Mouse (Mus musculus): ENCODE measurements around the gene Kdm4d. TPM values are rescaled to one million over a fixed set of nuclear protein-coding genes. Genes with fewer than 3 reads are reported as not detected.

Gene Kdm4d
- not detected for total RNA-seq (2021)

DNA sequence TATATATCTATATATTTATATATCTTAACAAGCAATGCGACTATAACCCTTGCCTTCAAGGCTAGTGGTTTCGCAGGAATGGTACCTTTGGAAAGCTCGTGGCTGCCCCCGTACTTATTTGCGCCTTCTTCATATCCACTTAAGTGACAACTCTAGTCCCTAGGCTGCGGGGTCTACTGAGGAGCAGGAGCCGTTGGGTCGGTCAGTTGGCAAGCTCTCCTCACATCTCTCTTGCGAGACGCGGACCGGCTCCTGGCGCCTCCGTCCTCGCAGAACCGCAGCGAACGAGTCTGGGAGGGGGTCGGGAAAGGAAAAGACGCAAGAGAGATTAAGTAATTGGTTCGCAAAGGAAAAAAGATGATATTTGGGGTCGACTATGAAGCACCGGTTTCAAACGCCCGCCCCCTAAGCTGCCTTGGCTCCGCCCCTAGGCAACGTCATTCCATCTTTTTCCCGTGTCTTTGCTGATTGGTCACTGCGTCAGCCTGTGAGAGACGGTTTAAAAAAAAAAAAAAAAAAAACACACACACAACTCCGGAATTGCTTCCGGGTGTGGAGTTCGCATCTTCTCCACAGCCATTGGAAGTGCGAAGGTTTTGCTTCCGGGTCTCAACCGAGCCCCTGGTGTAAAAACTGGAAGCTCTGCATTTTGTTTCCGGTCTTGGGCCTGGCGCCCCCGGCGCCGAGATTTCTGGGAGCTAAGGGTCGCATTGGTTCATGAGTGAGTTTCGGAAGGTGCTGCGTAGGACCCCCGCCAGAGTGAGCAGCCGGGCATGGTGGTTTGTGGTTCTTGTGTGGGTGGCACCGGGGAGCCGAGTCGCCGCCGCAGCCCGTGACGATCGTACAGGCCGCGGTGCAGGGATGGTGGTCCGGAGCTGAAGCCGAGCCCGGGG lies at the start of gene Kdm4d, which contains the start of gene Cwc15:
Gene Kdm4d (minus strand): TSS at position 460 of the 893 bp plus-strand sequence.
Gene Cwc15 (plus strand): TSS at position 595 of the 893 bp plus-strand sequence.
- DNase-seq (ENCODE audit: low spot score), result peak; percentile 88
- intact Hi-C loops (cut with DNase I), result loop anchor here (5.0 to 10.0 kb wide), 3 partner anchors 118 to 775 kb away; partner anchors contain the start of genes Cep57, Endod1, Fam76b and Med17

DNA sequence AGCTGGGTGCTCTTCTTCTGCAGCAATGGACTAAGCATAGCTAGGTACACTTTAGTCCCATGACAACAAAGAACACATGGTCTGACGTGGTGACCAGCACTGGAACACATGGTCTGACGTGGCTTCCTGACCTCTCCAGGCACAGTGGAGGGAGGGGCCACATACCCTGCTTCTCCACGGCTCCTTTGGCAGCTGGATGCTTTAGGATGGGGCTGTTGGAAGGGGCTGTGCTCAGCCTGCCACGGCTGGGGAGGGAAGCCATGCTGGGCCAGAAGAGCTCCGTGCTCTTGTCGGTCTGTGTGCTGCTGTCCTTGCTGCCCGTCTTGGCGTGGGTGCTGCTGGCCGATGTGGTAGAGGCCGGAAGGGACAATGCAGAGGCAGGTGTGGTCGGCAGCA lies 48.1 kb upstream of the Kdm4d start:
- intact Hi-C loops (cut with DNase I), result no loop called here
- DNase-seq (ENCODE audit: low spot score), result no peak

DNA sequence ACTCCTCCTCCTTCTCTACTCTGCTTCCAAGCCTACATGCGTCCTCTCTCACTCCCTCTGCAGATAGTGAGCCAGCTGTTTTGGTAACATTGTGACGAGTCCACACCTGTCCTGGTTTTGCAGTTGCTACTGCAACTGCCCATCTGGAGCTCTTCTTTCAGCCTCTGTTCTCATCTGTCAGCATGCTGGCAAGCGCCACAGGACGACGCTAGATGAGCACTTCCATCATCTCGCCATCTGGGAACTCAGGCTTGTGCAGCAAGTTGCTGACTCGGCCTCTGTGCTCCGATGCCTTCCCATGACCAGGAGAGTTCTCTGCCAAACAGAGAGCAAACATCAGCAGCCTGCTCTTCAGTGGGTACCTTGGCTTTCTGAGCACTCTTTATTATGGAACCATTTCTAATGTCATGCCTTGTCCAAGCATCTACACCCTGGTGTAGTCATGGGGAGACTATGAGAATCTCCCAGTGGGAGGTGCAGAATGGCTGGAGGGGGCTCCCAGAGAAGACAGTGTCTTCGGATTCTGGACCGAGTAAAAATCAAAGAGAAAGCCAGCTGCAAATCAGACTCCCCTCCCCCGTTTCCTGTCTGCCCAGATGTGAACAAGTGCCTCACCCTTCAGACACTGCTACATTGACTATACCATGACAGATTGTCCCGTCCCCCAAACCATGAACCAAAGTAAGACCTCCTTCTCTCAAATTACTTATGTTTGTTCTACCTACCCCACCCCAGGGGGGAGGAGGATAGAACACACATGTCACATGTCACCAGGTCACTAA lies 47.5 kb upstream of the Kdm4d start:
- intact Hi-C loops (cut with DNase I), result no loop called here
- DNase-seq (ENCODE audit: low spot score), result peak; percentile 12

DNA sequence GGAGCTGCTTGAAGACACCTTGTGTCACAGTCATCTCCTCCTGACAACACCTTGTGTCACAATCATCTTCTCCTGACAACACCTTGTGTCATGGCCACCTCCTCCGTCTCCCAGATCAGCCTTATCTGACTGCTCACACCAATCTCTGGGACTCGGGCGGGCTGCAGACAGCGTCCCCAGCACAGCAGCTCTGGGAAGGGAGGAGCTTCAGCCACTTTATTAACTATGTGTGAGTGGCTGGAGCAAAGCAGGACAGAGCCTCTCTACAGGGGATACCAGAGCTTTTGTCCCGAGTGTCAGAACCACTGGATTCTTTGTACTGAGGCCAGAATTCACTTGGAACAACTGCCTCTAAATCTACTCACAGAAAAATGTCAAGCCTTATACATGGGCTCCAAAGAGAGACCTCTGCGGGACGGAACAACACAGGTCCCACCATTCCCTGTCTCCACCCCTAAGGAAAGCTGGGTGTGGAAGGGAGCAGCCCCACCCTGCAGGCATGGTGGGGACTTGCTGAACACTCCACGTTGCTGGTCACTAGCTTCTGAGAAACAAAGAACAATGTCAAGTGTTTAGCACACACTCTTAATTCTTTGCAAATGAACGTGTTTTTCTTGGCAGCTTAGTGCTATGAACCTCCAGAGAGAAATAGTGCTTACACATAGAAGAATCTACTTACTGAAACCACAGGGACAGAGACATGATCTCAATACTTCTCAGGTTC lies 43.9 kb upstream of the Kdm4d start:
- DNase-seq (ENCODE audit: low spot score), result no peak
- intact Hi-C loops (cut with DNase I), result no loop called here

DNA sequence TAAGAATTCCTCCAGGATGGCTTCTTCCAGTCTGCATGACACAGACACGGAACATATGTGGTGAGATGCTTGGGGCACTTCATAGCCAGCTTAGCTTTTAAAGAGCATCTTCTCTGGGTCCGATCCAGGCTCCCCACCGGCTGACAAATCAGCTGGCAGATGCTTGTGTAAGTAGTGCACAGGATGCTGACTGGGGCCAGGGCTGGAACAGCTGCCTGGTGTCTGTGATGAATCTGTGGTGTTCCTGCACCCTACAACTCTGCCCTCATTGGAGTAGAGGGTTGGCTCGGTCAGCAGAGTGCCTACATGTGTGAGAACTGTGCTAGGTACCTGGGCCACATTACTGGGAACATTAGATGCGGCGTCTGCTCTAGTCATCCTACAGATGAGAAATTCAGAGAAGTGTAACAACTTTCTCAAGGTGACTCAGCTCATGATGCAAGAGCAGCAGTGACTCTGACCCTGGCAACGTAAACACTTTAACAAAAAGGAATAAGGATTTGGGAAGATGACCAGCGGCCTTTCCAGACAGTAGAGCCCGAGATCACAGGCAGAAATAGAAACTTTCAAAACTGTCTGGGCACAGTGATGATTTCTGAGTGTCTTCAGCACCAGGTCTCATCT lies 34.7 kb upstream of the Kdm4d start:
- intact Hi-C loops (cut with DNase I), result no loop called here
- DNase-seq (ENCODE audit: low spot score), result no peak

DNA sequence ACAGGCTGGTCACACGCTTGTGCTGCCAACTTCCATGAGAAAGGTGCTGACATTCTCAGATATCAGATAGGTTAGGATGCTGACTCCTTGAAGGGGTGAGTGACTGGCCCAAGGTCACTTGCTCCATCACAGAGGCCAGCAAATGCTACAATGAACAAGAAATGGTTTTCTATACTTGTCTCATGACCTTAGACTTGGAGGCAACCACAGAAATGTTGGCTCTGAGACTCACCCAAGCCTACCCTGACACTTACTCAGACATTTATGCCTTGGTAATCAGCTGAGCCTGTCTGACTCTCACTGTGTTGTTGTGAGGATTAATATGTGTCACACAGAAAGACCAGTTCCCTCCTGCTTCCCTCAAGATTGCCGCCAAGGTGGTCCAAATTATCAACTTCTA lies 33.4 kb upstream of the Kdm4d start:
- intact Hi-C loops (cut with DNase I), result no loop called here
- no peak for DNase-seq (ENCODE audit: low spot score)

DNA sequence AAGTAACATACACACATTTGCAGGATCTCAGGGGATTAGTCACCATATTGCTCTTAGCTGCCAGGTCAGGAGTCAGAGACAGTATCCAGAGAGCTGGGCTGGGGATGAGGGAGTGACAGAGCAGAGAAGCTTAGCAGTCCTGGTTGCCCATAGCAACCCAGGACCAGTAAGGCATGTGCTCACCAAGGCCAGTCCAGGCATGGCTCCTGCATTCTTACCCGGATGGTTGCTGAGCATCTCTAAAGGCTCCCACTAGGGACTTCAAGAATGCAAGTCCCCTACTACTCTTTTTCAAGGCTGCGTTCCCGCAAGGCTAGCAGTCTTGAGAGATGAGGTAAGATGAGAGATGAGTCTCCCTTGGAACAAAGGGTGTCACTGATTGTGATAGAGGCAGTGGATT lies 32.0 kb upstream of the Kdm4d start:
- no peak for DNase-seq (ENCODE audit: low spot score)

DNA sequence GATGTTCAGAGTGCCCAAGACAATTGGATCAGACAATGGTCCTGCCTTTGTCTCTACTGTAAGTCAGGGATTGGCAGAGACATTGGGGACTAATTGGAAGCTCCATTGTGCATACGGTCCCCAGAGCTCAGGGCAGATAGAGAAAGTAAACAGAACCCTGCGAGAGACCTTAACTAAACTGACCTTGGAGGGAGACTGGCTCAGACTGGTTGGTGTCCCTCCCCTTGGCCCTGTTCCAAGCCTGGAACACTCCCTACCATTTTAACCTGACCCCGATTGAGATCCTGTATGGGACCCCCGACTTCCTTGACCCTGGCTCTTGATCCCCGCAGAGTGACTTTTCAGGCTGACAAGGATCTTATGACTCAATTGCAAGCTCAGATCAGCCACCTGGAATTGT lies 29.7 kb upstream of the Kdm4d start:
- DNase-seq (ENCODE audit: low spot score), result no peak
- intact Hi-C loops (cut with DNase I), result no loop called here

More for the DNA sequence above, 32.0 kb upstream of the Kdm4d start:
- intact Hi-C loops (cut with DNase I), result no loop called here

DNA sequence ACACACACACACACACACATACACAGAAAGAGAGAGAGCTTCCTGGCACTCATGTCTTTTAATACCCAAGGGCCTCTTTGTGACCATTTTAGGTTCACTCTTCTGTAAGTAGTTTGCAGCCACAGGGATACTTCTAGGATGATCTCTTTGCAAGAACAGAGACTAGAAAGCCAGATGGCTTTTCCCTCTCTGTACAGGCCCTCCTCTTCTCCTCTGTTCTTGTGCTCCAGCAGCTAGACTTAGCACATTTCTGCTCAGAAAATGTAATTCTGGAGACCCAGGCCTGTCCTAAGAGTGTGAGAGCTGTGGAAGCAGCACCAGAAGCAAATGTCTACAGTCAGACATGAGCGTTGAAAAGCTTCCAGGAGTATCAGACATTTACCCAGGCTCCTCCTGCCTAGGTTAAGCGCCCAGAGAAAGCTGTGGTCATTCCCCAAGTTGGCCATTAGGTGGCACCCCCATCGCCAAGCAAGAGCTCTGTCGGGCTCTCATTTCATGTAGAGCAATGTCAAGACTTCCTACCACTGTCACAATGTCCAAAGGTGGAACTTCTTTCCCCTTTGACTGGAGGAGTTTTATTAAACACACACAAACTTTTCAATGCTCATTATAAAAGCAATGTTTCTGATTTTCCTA lies 23.2 kb upstream of the Kdm4d start:
- intact Hi-C loops (cut with DNase I), result loop anchor here (1.0 to 5.0 kb wide), 3 partner anchors 54 to 239 kb away; no protein-coding TSS in a partner anchor
- DNase-seq (ENCODE audit: low spot score), result peak; percentile 51

DNA sequence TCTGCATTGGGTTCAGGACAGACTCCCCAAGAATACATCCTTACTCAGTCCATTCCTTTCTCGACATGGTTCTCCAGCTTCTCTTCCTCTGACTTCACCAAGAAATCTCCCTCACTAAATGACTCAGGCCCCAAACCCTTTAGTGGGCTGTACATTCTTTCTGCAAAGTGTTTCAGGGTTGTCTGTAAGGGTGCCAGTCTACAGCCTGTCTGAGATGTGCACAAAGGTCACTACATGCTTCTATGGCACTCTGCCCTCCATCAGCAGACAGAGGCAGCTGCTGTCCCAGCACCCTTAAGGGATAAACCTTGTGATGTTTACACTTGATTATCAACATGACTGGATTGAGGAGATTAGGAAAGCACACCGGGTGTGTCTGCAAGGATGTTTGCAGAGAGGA lies 21.4 kb upstream of the Kdm4d start:
- intact Hi-C loops (cut with DNase I), result loop anchor here (5.0 kb wide), 2 partner anchors 56 to 241 kb away; no protein-coding TSS in a partner anchor
- no peak for DNase-seq (ENCODE audit: low spot score)

DNA sequence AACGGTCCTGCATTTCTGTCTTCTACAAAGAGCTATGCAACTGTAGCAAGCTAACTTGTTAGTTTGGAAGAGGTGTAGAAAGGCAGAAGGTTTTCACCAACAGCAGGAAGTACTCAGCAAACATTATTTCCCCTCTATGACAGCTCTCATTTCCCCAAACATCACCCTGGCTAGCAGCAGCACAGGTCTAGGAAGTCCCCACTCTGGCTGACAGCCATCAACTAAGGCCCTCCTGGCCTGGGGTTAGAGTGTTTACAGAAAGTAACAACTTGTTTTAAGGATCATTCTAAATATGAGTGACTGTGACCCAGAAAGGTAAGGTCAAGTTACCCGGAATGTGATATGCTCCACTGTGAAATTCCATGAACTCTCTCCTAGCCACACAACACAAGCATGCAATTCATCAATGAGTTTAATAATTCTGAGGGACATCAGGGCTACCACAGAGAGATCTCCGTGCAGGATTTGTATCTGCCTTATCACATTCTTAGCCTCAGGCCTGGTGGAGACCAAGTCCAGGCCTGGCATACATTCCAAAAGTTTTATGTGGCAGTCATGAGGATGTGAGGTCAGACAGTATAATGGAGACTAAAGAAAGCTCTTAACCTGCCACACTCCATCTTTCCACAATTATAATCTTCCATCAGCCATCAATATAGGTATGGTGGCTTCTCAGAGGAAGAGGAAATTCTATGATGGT lies 20.8 kb upstream of the Kdm4d start:
- DNase-seq (ENCODE audit: low spot score), result no peak
- intact Hi-C loops (cut with DNase I), result loop anchor here (5.0 kb wide), 2 partner anchors 56 to 241 kb away; no protein-coding TSS in a partner anchor

DNA sequence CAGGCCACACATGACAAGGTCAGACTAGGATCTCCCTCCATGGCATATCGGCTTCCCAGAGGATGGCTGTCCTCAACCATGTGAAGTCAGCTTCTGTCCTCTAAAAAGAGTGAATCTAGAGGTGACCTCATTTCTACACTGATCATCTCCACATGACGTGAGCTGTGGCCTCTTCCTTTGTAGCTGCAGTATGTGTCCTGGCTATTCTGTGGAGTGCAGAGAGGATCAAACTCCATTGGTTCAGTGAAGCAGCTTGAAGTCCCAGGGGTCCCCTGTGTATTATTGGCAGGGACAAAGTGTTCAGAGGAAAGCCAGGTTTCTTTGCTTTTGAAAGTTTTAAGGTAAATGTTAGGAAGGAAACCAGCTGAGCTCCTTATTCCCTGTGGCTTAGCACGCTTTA lies 17.8 kb upstream of the Kdm4d start:
- intact Hi-C loops (cut with DNase I), result loop anchor here (10.0 kb wide), 1 partner anchor 497 kb away; no protein-coding TSS in a partner anchor
- DNase-seq (ENCODE audit: low spot score), result no peak

DNA sequence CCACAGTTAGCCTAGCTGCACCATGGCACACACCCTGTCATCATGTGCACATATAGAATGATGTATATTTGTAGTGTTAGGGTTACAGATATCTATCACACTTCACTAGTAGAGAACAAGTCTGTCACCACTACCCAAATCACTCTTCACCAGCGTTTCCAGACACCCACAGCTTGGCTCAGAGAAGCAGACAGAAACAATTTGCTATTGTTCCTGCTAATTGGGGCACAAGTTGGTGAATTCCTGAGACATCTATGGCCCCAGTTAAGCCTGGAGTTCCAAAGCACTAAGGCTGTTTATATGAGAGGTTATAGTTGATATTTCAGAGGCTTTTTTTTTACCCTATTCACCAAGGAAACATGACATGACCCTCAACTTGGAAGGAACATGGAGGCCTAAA lies 17.0 kb upstream of the Kdm4d start:
- no peak for DNase-seq (ENCODE audit: low spot score)
- intact Hi-C loops (cut with DNase I), result loop anchor here (10.0 kb wide), 1 partner anchor 498 kb away; no protein-coding TSS in a partner anchor

DNA sequence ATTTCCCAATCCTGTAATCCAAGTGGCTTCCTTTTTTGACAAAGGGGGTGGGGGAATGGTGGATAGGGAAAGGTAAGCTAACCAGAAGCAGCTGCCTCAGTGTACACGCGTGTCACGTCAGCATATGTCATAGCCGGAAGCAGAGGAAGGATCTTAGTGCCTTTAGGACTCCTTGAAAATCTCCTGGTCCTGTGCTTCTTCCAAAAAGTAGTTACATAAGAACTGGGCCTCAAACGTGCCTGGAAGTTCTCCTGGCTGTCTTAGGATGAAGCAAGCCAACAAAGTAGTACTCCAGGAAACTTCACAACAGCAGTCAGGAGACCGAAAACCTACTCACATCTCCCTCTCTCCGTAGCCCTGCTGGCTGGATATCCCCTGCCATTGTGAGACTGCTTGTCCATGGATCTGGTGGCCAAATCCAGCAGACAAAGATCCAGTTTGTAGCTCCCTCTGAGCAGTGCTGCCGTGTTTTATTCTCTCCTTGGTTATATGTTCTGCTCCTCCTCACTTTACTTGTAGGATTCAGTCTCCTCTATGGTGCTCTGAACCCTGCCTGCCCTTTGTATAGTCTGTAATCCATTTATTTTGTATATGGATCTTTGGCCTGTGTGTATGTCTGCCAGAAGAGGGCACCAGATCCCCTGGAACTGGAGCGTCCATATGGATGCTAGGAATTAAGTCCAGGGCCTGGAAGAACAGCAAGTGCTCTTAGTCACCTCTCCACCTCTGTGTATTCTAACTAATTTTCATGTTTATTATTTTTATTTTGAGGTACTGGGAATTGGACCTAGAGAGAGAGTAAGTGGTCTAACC lies 12.6 kb upstream of the Kdm4d start:
- intact Hi-C loops (cut with DNase I), result loop anchor here (2.0 to 10.0 kb wide), 2 partner anchors 186 to 502 kb away; no protein-coding TSS in a partner anchor
- DNase-seq (ENCODE audit: low spot score), result no peak

DNA sequence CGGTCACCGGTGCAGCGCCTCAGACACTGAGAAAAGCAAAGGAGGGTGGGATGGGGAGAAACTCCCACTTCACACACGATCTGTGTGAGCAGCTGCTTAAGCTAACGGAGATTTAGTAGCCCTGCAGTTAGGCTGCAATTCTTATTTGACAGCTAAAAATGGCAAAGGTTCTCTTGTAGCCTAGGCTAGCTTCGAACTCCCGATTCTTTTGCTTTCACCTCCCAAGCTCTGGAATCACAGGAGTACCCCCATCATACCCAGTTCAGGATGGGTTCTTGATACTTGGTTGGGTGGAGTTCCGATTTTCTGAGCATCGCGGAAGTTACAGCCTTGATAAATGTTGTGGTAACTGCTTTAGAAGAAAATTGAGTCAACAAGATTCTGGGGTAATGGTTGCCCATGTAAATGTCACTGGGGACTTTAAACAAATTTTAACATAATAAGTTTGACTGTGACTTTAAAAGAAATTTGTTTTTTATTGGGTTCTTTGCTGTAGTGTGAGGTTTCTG lies 688 bp upstream of the Kdm4d start:
- no peak for DNase-seq (ENCODE audit: low spot score)
- intact Hi-C loops (cut with DNase I), result loop anchor here (5.0 to 10.0 kb wide), 3 partner anchors 119 to 774 kb away; partner anchors contain the start of genes Cep57, Endod1, Fam76b and Med17

DNA sequence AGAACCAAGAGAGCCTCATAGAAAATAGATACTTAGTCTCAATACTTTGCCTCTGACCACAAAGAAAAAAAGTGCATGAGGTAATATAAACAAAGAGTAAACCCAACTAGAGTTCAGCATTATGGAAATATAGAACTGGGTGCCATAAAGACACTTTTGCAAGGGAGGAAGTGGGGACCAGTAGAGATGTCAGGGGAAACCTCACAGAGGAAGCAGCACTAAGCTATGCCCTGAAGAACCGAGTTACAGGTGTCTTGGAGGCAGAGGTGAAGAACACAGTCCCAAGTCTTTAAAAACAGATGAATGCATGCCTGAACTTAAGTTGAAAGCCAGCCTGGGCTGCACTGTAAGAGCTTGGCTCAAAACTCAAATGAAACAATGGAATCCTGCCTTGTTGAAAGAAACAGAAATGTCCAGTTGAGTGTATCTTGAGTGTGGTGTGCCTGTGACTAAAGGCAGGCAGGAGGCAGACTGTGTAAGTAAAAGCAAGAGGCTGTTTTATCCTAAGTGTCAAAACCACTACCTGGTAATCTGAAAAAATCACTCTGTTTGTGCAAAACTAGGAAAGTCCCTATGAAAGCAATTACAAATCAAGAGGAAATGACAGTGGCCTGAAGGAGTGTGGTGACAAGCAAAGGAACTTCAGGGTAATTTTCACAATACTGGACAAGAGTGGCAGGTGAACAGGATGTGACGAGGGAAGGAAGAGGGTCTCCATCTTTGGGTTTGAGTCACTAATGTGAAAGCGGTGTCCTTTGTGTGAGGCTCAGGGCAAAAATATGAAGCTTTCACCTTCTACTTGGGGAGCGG lies 1.2 kb downstream of the Kdm4d start:
- DNase-seq (ENCODE audit: low spot score), result no peak
- intact Hi-C loops (cut with DNase I), result no loop called here
